Mouse (Mus musculus): ENCODE measurements around the gene Selenon.
A peak's percentile ranks its signal among the peaks of the same experiment; 100 is the strongest.

The Selenon gene

GRCm38 (mm10) chr4:134578407-134578806 lies 26.4 kb upstream of the Selenon start:
- no peak for DNase-seq (ENCODE audit: inconsistent ontology term)

- DNase-seq (ENCODE audit: inconsistent ontology term): no peak
Observed at GRCm38 (mm10) chr4:134577281-134577680, 25.3 kb upstream of the Selenon start.

GRCm38 (mm10) chr4:134575486-134575885 lies 23.5 kb upstream of the Selenon start:
- no peak for DNase-seq (ENCODE audit: inconsistent ontology term)

- DNase-seq (ENCODE audit: inconsistent ontology term): no peak
Observed at GRCm38 (mm10) chr4:134572449-134573300, 20.7 kb upstream of the Selenon start.

DNA sequence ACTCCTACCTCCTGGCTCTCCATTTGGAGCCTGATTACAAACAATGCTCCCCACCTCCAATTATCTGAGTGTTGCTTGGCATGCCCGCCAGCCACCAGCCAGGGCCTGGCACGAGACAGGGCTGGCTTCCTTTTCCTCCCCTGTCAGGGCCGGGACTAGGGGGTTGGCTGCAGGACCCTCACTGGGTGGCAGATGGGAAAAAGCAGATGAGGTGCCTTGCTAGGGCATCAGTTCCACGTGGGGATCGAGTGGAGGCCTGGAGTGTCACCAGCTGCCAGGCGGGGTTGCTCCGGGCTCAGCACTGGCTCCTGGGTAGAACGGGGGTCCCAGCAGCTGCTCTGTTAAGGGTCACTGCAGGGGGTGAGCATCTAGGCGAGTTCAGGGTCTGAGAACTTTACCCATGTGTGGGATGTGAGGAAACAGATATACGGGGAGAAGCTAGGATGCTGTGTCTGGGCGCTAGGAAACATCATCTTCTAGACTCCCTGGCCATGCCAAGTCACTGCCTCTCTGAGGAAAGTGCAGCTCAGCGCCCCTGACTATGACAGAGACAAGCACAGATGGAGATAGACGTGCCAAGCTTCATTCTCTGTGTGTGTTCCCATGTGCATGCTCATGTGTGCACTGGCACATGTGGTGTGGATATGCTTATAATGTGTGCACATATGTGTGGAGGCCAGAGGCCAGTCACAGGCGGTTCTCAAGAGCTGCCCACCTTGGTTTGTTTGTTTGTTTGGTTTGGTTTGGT lies 18.9 kb upstream of the Selenon start:
- no peak for DNase-seq (ENCODE audit: inconsistent ontology term)

DNA sequence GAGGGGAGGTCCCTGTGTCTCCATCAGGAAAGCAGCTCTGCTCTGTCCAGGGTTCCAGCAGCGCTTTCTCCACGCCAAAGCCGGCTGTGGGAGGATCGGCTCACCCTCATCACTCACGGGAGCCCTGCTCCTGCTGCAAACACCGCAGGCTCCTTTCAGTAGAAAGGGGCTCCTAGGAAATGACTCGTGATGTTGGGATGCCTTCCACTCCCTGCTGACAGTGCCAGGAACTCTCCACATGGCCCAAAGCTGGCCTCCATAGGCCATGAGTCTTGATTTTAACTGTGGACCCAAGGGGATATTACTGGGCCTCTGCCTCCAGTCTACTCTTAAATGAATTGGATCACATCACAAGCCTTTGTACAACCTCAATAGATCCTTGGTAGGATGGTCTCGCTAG lies 17.9 kb upstream of the Selenon start:
- no peak for DNase-seq (ENCODE audit: inconsistent ontology term)

- no peak for DNase-seq (ENCODE audit: inconsistent ontology term)
Observed at GRCm38 (mm10) chr4:134569205-134569604, 17.2 kb upstream of the Selenon start.

DNA sequence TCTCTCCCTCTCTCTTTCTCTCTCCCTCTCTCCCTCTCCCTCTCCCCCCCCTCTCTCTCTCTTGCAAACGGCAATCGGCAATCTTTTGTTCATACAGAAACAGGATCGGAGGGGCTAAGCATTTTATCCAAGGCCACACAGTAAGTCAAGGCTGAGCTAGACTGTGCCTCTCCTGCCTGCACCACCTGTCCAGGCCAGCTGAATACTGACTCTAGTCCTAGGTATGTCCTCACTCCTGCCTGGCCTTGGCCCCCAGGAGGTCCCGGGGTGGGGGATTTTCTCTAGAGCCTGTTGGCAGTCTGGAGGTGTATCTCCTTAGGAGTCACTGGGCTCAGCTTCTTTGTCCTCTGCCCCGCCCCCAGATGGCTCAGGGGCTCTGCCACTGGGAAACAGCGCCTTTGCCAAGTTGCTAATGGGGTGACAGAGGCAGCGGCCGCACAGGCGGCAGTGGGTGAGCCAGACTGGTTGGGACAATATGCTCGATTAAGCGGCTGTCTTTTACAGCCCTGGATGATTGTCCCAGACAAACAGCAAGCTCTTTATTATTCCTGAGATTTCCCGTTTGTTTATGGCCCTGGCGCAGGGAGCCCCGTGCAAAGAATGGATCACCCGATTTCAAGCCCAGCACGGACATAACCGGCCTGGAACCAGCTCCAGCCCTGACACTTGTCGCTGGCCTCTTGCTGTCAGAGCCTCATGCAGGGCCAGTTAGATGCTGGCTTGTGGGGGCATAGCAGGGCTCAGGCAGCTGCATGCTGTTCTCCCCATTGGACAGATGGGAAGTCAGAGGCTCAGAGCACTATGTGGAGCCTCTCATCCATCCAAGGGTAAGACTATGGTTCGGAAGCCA lies 15.6 kb upstream of the Selenon start:
- peak; percentile 83 for DNase-seq (ENCODE audit: inconsistent ontology term)

GRCm38 (mm10) chr4:134564093-134564492 lies 12.1 kb upstream of the Selenon start:
- no peak for DNase-seq (ENCODE audit: inconsistent ontology term)

DNA sequence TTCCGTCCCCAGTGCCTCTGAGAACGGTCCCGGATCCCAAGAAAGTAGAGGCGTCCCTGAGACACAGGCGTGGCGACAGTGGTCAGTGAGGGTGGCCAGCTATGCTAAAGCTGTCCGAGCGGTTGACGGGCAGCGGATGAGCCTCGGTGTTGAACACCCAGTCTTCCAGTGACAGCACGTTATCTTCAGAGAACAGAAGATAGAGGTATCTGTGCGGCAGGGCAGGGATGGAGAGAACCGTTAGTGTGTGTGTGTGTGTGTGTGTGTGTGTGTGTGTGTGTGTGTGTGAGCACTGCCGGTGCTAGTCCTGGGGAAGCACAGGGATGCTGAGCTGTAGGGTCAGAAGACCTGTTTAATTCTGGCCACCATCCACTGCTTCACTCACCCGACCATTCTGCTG lies 11.7 kb upstream of the Selenon start:
- DNase-seq (ENCODE audit: inconsistent ontology term): no peak

DNA sequence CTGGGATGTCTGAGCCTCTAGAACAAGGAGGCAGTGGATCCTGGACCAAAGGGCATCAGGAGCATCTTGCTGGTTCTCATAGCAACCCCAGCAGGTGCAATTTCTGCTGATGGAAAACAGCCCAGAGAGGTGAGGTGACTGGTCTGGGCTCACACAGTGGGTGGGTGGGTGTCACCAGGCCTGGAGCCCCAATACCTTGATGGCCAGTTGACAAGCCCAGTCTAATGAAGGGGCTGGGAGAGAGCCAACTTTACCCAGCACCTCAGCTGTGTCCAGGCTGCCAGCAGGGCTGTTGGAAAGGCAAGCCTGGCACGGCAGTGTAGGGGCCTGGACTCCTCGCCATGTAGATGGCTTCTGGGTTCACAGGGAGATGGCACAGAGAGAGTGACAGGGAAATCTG lies 10.0 kb upstream of the Selenon start:
- DNase-seq (ENCODE audit: inconsistent ontology term): no peak

DNA sequence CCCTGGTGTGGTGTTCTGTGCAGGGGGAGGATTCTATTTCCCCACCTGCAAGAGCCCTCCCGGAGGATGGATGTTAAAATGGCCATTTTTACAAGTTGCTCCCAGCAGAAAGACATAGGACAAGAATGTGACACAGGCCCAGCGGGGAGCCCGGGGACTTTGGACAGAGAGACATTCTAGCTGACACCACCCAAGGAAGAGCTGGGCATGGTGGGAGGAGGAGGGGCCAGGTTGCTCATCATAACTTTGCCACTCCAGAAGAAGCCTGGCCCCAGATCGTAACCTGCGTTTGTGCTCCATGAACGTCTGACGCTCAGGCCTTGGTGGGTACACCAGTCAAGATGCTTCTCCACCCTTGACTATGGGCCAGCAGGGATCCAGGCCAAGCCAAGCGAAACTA lies 8.7 kb upstream of the Selenon start:
- DNase-seq (ENCODE audit: inconsistent ontology term): no peak

- DNase-seq (ENCODE audit: inconsistent ontology term): no peak
Observed at GRCm38 (mm10) chr4:134559154-134559553, 7.2 kb upstream of the Selenon start.

GRCm38 (mm10) chr4:134558570-134559113 lies 6.7 kb upstream of the Selenon start:
- no peak for DNase-seq (ENCODE audit: inconsistent ontology term)

GRCm38 (mm10) chr4:134557626-134558249 lies 5.8 kb upstream of the Selenon start:
- no peak for DNase-seq (ENCODE audit: inconsistent ontology term)

- DNase-seq (ENCODE audit: inconsistent ontology term): no peak
Observed at GRCm38 (mm10) chr4:134555956-134556580, 4.1 kb upstream of the Selenon start.

GRCm38 (mm10) chr4:134553631-134554030 lies 1.7 kb upstream of the Selenon start:
- peak; percentile 14 for DNase-seq (ENCODE audit: inconsistent ontology term)

DNA sequence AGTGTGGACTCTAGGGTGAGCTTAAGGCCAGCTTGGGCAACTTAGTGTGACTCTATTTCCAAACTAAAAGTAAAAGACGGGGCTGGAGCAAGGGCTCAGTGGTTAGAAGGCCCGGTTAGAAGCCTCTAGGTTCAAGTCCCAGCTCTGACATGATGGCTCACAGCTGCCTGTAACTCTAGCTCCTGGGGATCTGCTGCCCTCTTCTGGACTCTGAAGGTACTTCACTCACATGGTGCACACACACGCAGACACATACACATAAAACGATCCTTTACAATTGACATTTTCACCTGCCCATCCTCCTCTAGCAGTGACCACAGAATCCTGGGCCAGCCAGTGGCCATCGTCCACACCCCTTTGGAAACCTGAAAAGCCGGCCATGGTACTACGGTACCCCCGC lies 2.1 kb downstream of the Selenon start:
- no peak for DNase-seq (ENCODE audit: inconsistent ontology term)

- peak; percentile 48 for DNase-seq (ENCODE audit: inconsistent ontology term)
Observed at GRCm38 (mm10) chr4:134548169-134548938, 3.6 kb downstream of the Selenon start.
